Mouse (Mus musculus) left cerebral cortex, adult 9 months (tissue): Measurements from ENCODE around the gene Mpg.

Experiments
- DNase-seq, 2 experiments: peaks; one replicate each; pipeline ENCODE4 v3.0.0; 2022; ENCODE audit warnings: low spot score in 2 of 2

Gene Mpg

DNA sequence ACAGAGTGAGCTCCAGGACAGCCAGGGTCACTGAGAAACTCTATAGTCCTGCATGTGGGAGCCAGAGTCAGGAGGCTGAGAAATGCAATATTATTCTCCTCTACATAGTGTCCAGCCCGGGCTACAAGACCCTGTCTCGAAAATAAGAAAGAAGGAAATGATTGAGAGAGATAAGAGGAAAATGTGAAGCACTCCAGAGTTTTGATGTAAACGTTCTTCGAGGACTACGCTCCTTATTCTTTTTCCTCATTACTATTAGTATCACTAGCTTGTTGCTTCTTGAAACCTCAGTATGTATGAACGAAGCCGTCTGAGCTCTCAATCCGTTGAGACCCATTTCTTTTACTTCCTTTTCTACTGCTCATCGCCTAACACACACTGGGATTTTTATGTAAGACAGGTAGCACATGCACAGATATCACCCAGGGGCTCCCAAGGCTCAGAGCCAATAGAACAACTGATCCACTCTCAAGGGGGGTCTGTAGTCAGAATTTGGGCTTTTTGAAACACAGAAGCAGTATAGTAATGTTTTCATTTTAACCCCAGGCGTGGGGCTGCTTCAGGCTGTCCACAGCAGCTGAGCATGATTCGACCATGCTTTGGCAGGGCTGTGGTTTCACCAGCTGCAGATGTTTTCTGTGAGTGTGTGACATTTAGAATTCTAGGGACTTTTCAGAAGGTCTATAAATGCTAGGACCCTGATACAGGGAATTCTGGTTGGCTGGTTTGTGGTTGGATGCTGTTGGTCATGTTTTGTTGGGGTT lies 24.2 kb upstream of the Mpg start:
- DNase-seq, result no peak

DNA sequence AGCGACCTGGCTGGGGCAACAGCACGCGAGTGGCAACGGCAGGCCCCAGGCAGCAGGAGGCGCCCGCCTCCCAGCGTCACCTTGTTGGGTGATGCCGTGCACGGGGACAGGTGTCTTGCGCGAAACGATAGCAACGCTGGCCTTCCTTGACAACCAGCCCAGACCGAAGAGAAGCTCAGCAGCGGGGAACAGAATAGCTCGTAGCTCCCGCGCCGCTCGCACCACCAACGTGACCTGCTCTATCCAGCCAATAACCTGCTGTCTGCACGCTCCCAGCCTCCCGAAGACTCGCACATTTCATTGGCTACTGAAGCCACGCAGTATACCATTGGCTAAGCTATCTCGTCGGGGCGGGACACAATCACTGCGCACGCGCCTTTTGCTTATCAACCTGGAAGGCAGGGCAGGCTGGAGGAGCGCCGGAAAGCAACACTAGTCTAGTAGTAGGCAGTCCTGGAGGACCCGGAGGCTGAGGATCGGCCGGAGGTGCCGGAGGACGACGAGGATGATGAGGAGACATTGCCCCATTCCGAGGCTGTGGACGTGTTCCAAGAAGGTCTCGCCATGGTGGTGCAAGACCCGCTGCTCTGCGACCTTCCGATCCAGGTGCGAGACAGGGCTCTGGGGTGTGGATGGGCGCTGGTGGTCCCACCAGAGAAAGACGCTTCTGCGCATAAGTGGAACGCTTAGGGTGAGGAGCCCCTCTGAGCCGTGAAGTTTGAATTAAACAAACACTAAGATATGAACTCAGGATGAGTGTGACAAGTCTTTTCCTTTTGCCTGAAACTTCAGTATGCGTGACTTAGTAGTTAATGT lies 21.0 kb upstream of the Mpg start, which contains the start of gene Snrnp25:
Gene Snrnp25, plus strand, starts transcription at position 358 of the 816 bp plus-strand sequence.
- peak; percentile 95 to 98 for DNase-seq

GRCm38 (mm10) chr11:32210623-32211022 lies 15.7 kb upstream of the Mpg start:
- DNase-seq, result no peak

GRCm38 (mm10) chr11:32215372-32216162 lies 10.7 kb upstream of the Mpg start:
- DNase-seq, result no peak

GRCm38 (mm10) chr11:32216851-32217250 lies 9.5 kb upstream of the Mpg start:
- DNase-seq, result peak in 1 of 2 experiments; percentile 80

- no peak for DNase-seq
Observed at GRCm38 (mm10) chr11:32218501-32219050, 7.7 kb upstream of the Mpg start.

DNA sequence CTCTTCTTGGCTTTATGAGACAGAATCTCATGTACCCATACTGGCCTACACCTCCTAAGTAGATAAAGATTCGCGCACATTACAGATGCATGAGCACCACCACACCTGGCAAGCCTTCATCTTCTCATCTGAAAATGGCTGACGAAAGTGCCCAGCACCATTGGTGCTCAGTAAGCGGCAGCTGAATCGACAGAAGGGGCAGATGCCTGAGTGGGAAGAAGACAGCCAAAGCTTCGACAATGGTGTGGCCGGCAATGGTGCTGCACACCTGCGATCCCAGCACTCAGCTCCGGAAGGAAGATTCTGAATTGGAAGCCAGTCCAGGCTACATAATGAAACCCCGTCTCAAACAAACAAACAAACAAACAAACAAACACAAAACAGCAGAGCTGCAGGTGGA lies 7.0 kb upstream of the Mpg start:
- DNase-seq, result no peak

DNA sequence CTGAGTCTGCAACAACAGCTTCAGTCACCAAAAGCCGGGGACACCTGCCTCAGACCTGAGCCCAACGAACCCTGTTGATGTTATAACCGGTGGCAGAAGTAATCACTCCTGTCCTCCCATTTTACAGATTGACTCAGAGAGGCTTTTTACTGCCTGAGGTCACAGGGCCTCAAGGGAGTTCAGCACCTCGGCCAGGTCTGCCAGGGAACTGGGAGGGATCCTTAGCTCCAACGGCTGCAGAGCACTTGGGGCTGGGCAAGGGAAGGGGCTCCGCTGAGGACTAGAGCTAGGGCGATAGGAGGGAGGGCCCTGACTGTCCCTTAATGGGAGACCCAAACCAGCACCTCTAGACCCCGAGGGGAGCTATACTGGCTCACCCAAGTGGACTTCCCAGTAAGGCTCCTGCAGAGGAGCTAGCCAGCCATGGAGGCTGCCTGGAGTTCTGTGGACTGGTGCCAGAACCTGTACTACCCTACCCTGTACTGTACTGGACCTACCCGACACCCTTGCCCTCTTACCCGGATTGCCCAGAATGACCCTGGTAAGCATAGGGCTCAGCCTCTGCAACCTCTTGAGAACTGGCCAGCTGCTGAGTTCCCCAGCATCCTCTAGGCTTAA lies 5.6 kb upstream of the Mpg start:
- DNase-seq, result no peak

GRCm38 (mm10) chr11:32221225-32221950 lies 4.9 kb upstream of the Mpg start:
- DNase-seq, result no peak

- DNase-seq, result no peak
Observed at GRCm38 (mm10) chr11:32221951-32222409, 4.3 kb upstream of the Mpg start, which contains the start of gene Rhbdf1. Gene Rhbdf1, minus strand, starts transcription at chr11:32222300.

DNA sequence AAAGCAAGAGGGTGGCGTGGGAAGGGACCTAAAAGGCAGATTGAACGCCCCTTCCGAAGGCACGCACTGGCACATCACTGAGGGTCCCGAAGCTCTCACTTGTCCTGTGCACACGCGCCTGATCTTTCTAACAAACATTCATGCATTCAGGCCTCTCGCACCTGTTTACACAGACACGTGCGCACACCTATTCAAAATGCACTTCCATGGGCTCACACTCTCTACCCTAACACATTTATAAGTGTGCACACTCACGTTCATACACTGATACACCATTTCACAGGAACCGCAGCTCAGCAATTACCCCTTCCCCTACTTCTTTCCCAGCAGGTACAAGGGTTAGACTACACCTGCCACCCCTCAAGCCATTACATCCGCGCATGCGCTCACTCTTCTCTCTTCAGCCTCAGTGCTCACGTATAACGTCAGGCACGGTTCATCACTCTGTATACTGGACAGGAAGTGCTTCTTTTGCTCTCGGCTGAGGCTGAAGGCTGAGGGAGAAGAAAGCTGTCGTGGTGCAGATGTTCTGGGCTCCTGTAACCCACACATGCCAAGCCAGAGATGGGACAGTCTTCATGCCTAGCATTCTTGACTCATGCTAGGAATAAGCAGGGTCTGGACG lies 3.6 kb upstream of the Mpg start:
- no peak for DNase-seq

GRCm38 (mm10) chr11:32223297-32223967 lies 2.9 kb upstream of the Mpg start:
- DNase-seq, result no peak

DNA sequence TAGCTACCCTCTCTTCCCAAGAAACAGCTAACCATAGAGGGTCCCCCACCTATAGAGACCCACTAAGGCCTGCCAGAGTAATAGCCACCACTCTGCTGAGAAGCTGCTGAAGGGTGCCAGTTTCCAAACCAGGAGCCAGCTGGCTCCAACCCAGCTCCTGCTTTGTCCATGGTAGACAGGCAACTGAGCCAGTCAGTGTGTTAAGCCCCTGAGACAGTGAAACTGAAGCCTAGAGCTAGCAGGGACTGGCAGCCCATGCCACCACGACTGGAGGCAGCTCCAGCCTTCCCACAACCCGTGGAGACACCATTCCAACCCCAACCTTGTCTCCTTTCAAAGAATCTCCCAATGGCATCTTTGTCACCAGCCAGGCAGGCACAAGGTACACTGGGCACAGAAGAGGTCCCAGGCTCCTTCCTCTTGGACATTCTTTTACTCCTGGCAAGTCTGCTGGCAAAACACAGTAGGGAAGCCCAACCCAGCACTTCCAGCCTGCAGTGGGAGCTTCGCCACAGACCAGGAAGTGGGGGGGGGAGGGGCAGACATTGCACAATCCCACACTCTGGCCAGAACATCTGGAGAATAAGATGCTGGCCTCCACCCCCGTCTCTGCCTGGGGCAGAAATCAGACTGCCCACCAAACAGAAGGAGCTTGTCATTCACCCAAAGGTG lies 1.7 kb upstream of the Mpg start:
- DNase-seq, result no peak

GRCm38 (mm10) chr11:32225222-32226104 lies 842 bp upstream of the Mpg start:
- no peak for DNase-seq

- no peak for DNase-seq
Observed at GRCm38 (mm10) chr11:32227041-32227440, 736 bp downstream of the Mpg start.

DNA sequence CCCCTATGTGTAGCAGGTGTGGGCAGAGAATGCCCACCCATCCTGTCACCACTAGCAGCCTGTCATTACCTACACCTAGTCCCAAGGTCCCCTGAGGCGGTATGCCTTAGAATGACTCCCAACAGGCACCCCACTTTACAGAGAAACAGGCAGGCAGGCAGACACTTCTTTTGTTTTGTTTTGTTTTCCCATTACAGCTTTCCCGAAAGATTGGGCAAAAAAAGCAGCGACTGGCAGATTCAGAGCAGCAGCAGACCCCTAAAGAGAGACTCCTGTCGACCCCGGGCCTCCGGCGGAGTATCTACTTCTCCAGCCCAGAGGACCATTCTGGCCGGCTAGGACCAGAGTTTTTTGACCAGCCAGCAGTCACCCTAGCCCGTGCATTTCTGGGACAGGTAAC lies 1.2 kb downstream of the Mpg start:
- no peak for DNase-seq

GRCm38 (mm10) chr11:32228292-32228845 lies 2.1 kb downstream of the Mpg start:
- no peak for DNase-seq

DNA sequence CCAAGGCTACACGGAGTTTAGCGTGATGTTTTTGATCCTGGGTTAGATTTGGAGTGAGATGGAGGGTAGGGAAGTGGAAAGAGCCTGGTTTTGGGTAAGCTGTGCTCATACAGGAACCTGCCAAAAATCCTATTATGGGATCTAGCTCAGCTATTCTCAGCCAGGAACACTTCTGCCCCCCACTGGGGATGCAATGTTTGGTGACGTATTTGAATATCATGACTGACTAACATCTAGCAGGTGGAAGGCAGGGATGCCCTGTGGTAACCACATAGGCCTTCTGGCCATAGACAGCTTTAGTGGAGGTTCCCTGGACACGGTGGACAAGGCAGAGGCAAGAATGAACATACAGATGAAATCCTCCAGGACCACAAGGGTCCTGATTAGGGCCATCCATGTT lies 3.9 kb downstream of the Mpg start:
- DNase-seq, result peak in 1 of 2 experiments; percentile 60
